Mouse (Mus musculus): ENCODE measurements at regions not wholly inside any gene's neighbourhood (a gene's known extent, or its start where the extent isn't known, plus 50 kb on each side); places are given as distances from the start of the nearest gene placed in this dataset.

DNA sequence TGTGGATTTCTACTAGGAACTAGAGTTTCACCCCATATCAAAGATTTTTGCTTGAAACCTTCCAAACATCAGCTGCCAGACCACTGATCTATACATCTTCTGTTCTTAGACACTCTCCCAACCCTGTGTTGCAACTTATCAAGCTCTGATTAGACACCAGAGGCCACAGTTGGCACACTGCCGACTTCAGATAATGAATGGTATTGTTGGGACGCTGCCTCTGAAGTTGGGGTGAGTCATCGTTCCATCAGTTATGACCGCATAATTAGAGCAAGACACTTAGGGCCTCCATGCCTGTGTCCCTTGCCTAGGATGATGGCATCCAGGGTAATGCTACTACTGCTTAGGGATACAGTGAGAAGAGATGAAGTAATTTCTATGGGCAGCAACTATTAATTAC, 84.3 kb upstream of the Phyhipl start:
- Histone ChIP-seq H3K36me3 (ENCODE audit: control insufficient read depth, insufficient read depth, low read length) (no peaks in the 10 kb centered on the region), H3K4me1 (ENCODE audit: control insufficient read depth, insufficient read depth, low read length) (no peaks in the 10 kb centered on the region), H3K27me3 (replicated peaks; ENCODE audit: control insufficient read depth, insufficient read depth, low read length) (no peaks in the 10 kb centered on the region), H3K27ac (ENCODE audit: insufficient read depth, low read depth, low read length) (no peak overlapping the region), H3K4me3 (ENCODE audit: insufficient read depth, low read depth, low read length) (no peak overlapping the region)
- no peak for TF ChIP-seq CTCF (conservative IDR thresholded peaks at IDR 0.05; ENCODE audit: insufficient read depth, insufficient read length, low read depth, low read length)
- no peak for TF ChIP-seq POLR2A (IDR thresholded peaks at IDR 0.05; ENCODE audit: low read depth, low read length)
- 93% methylated on average over 4 of the region's 4 CpGs for WGBS
- no peak for DNase-seq

DNA sequence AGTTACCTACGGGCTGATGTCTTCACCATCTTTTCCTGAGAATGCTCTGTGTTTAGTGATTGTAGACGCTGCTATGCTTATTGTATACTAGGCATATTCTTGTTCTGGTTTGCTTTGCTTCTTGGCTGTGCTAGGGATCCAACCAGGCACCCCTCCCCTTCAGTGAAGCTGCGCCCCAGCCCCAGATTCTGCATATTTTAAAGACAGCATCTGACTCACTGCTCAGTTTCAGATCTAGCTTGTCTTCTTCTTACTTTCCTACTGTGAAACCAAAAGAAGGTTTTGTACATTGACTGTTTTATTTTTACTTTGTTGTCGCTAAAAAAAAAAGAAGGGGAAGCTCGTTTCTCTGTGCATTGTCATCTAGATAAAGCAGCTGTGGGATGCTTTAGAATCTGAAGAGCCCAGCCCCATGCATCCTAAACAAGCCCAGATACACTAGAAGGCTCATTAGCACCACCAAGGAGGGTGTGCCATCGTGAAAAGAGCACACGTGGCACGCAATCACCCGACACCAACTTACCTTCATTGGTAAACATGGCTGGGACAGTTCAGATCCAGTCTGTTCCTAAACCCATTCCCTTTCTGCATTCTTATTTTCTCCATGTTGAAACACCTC, 83.7 kb upstream of the Phyhipl start:
- Histone ChIP-seq H3K4me3 (ENCODE audit: insufficient read depth, low read depth, low read length) (no peak overlapping the region), H3K27ac (ENCODE audit: insufficient read depth, low read depth, low read length) (no peak overlapping the region), H3K27me3 (replicated peaks; ENCODE audit: control insufficient read depth, insufficient read depth, low read length) (no peaks in the 10 kb centered on the region), H3K4me1 (ENCODE audit: control insufficient read depth, insufficient read depth, low read length) (no peaks in the 10 kb centered on the region), H3K36me3 (ENCODE audit: control insufficient read depth, insufficient read depth, low read length) (no peaks in the 10 kb centered on the region)
- no peak for DNase-seq
- 85% methylated on average over 9 of the region's 9 CpGs for WGBS
- TF ChIP-seq POLR2A (IDR thresholded peaks at IDR 0.05; ENCODE audit: low read depth, low read length): no peak
- TF ChIP-seq CTCF (conservative IDR thresholded peaks at IDR 0.05; ENCODE audit: insufficient read depth, insufficient read length, low read depth, low read length): no peak

DNA sequence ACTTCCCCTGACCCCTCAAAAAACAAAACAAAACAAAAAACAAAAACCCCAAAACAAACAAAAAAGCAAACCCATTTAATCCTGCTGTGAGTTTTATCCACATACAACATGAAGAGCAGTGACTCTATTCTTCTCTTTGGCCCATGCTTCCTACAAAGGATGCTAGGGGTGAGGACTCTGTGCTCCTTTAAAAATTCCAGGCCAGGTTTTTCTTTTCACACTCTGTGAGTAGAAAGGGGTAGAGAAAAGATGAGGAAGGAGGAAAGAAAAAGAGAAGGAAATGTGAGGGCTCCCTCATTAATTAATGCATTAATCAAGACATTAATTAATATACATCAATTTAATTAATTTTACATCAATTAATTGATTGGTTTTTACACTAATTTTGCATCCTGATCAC, 82.9 kb upstream of the Phyhipl start:
- Histone ChIP-seq H3K36me3 (ENCODE audit: control insufficient read depth, insufficient read depth, low read length) (no peaks in the 10 kb centered on the region), H3K27ac (ENCODE audit: insufficient read depth, low read depth, low read length) (no peak overlapping the region), H3K4me1 (ENCODE audit: control insufficient read depth, insufficient read depth, low read length) (no peaks in the 10 kb centered on the region), H3K27me3 (replicated peaks; ENCODE audit: control insufficient read depth, insufficient read depth, low read length) (no peaks in the 10 kb centered on the region), H3K4me3 (ENCODE audit: insufficient read depth, low read depth, low read length) (no peak overlapping the region)
- TF ChIP-seq POLR2A (IDR thresholded peaks at IDR 0.05; ENCODE audit: low read depth, low read length) (no peak), CTCF (conservative IDR thresholded peaks at IDR 0.05; ENCODE audit: insufficient read depth, insufficient read length, low read depth, low read length) (no peak)
- DNase-seq: no peak

DNA sequence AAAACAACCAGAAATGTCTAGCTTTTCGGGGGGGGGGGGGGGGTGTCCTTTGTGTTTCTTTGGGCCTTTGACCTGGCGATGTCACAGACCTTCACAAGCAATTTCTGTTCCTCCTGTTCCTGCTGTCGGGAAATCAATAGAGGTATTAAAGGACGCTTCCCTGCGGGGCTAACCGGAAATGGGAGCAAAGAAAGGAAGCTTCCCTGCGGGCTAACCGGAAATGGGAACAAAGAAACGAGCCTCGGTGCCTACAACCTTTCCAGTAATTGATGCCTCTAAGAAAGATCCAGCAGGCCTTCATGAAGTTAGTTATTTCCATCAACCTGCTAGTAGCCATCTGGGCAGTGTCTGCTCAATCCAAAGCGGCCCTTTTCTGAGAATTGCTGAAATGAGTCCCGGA, 78.2 kb upstream of the Phyhipl start:
- Histone ChIP-seq H3K4me1 (ENCODE audit: control insufficient read depth, insufficient read depth, low read length) (no peaks in the 10 kb centered on the region), H3K27me3 (replicated peaks; ENCODE audit: control insufficient read depth, insufficient read depth, low read length) (no peaks in the 10 kb centered on the region), H3K4me3 (ENCODE audit: insufficient read depth, low read depth, low read length) (no peak overlapping the region), H3K36me3 (ENCODE audit: control insufficient read depth, insufficient read depth, low read length) (no peaks in the 10 kb centered on the region), H3K27ac (ENCODE audit: insufficient read depth, low read depth, low read length) (no peak overlapping the region)
- 82% methylated on average over 12 of the region's 12 CpGs for WGBS
- no peak for TF ChIP-seq POLR2A (IDR thresholded peaks at IDR 0.05; ENCODE audit: low read depth, low read length)
- TF ChIP-seq CTCF (conservative IDR thresholded peaks at IDR 0.05; ENCODE audit: insufficient read depth, insufficient read length, low read depth, low read length): no peak
- DNase-seq: no peak

DNA sequence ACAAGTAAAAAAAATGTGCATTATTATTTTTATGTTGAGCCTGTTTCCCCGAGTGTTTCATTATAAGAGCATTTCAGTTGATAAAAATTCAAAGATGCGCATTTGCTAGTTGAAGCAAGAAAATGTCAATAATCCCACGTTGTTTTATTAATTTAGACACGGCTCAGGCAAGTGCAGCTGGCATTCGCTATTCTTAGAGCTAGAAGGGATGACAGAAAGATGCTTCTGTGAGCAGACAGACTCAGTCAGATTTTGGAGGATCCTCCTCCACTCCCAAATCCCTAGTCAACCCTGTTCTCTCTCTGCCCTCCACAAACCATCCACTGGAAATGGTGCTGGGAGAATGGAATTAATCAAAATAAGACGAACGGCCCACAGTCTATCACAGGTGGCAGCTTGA, 77.7 kb upstream of the Phyhipl start:
- TF ChIP-seq POLR2A (IDR thresholded peaks at IDR 0.05; ENCODE audit: low read depth, low read length) (no peak), CTCF (conservative IDR thresholded peaks at IDR 0.05; ENCODE audit: insufficient read depth, insufficient read length, low read depth, low read length) (no peak)
- H3K4me3 ChIP-seq (ENCODE audit: insufficient read depth, low read depth, low read length): no peak overlapping the region
- H3K27ac ChIP-seq (ENCODE audit: insufficient read depth, low read depth, low read length): no peak overlapping the region
- no peaks in the 10 kb centered on the region for H3K4me1 ChIP-seq (ENCODE audit: control insufficient read depth, insufficient read depth, low read length)
- 80% methylated on average over 7 of the region's 7 CpGs for WGBS
- DNase-seq: no peak
- no peaks in the 10 kb centered on the region for H3K36me3 ChIP-seq (ENCODE audit: control insufficient read depth, insufficient read depth, low read length)
- no peaks in the 10 kb centered on the region for H3K27me3 ChIP-seq (replicated peaks; ENCODE audit: control insufficient read depth, insufficient read depth, low read length)

DNA sequence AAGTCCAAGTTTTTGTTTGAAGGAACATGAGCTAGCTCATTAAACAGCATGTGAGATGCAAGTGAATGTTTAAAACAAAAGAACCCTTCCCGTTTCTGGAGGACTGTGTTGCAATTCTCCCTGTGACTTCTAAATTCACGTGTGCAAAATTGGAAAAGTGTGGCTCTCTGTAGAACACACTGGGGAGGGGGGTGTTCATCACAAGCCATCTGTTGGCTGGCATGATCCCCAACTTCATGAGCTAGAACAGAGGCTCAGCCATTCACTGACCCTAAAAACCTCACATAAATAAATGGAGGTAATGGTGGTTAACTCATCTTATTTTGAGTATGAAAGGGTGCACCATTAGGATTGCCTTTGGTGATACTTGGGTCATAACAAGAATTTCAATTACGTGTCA, 69.3 kb upstream of the Phyhipl start:
- Histone ChIP-seq H3K4me3 (ENCODE audit: insufficient read depth, low read depth, low read length) (no peak overlapping the region), H3K4me1 (ENCODE audit: control insufficient read depth, insufficient read depth, low read length) (no peaks in the 10 kb centered on the region), H3K36me3 (ENCODE audit: control insufficient read depth, insufficient read depth, low read length) (no peaks in the 10 kb centered on the region), H3K27me3 (replicated peaks; ENCODE audit: control insufficient read depth, insufficient read depth, low read length) (no peaks in the 10 kb centered on the region), H3K27ac (ENCODE audit: insufficient read depth, low read depth, low read length) (no peak overlapping the region)
- WGBS: 89% methylated on average over 3 of the region's 3 CpGs
- TF ChIP-seq POLR2A (IDR thresholded peaks at IDR 0.05; ENCODE audit: low read depth, low read length) (no peak), CTCF (conservative IDR thresholded peaks at IDR 0.05; ENCODE audit: insufficient read depth, insufficient read length, low read depth, low read length) (no peak)
- no peak for DNase-seq

DNA sequence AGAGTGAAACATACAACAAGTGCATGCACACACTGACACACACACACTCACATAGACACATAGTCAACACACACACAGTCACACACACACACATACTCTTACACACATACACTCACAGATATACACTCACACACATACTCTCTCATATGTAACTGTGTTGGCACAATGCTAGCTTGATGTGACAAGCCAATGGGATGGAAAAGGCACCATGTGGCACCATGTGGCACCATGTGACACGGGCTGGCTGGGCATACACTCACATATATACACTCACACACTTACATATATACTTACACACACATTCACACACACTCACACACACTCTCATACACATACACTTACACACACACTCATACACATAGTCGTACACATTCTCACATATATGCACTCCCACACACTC, 67.0 kb upstream of the Phyhipl start:
- no peak for TF ChIP-seq POLR2A (IDR thresholded peaks at IDR 0.05; ENCODE audit: low read depth, low read length)
- no peak for TF ChIP-seq CTCF (conservative IDR thresholded peaks at IDR 0.05; ENCODE audit: insufficient read depth, insufficient read length, low read depth, low read length)
- 93% methylated on average over 2 of the region's 2 CpGs for WGBS
- H3K27me3 ChIP-seq (replicated peaks; ENCODE audit: control insufficient read depth, insufficient read depth, low read length): no peaks in the 10 kb centered on the region
- H3K27ac ChIP-seq (ENCODE audit: insufficient read depth, low read depth, low read length): no peak overlapping the region
- no peaks in the 10 kb centered on the region for H3K4me1 ChIP-seq (ENCODE audit: control insufficient read depth, insufficient read depth, low read length)
- no peak overlapping the region for H3K4me3 ChIP-seq (ENCODE audit: insufficient read depth, low read depth, low read length)
- DNase-seq: no peak
- no peaks in the 10 kb centered on the region for H3K36me3 ChIP-seq (ENCODE audit: control insufficient read depth, insufficient read depth, low read length)
